Mouse (Mus musculus): Measurements from ENCODE around the gene Bcl2l12.
A peak's percentile ranks its signal among the peaks of the same experiment; 100 is the strongest.

DNA sequence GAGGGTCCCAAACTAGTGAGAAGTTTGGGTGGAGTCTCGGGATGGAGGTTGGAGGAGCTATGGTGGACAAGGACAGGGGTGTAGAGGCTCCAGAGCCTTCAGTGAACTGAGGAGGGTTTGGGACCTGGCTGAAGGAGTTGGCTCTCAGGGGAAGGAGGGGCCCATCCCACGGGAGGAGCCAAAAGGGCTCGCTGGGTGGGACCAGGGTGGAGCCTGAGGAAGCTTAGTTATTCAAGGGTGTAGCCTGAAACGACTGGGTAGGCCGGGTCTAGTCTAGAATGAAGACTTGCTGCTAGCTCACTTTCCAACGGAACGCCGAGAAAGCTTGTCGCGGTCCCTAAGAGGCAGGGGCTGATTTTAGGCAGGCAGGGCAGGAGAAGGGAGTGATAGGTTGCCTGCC lies 46.6 kb downstream of the Bcl2l12 start:
- TF ChIP-seq CEBPB (IDR thresholded peaks at IDR 0.05; ENCODE audit: insufficient read depth, poor library complexity, severe bottlenecking) (no peak), E2F4 (IDR thresholded peaks at IDR 0.05; ENCODE audit: insufficient read depth) (no peak), TCF12 (IDR thresholded peaks at IDR 0.05; ENCODE audit: insufficient read depth, poor library complexity, severe bottlenecking) (no peak), POLR2AphosphoS2 (IDR thresholded peaks at IDR 0.05; ENCODE audit: insufficient read length, low read depth) (no peak), POLR2A (IDR thresholded peaks at IDR 0.05; ENCODE audit: insufficient read length, low read depth) (peak; percentile 46), MAX (IDR thresholded peaks at IDR 0.05; ENCODE audit: low read depth) (no peak), MYOG (IDR thresholded peaks at IDR 0.05; ENCODE audit: control insufficient read depth in 1 of 3, insufficient read depth in 1 of 3, insufficient read length in 2 of 3, low read depth in 2 of 3) (no peak), TCF3 (IDR thresholded peaks at IDR 0.05; ENCODE audit: insufficient read length, low read depth) (no peak), MYOD1 (IDR thresholded peaks at IDR 0.05; ENCODE audit: control insufficient read depth in 1 of 3, insufficient read length in 2 of 3, low read depth in 2 of 3) (no peak), USF1 (IDR thresholded peaks at IDR 0.05; ENCODE audit: low read depth) (no peak), REST (IDR thresholded peaks at IDR 0.05; ENCODE audit: insufficient read depth, insufficient read length) (no peak)
